Mouse (Mus musculus) heart, postnatal 36 days (tissue): ENCODE results near the gene Npas3. TPM values are rescaled to one million over a fixed set of nuclear protein-coding genes. Genes with fewer than 3 reads are reported as not detected.

ENCODE experiments used
- DNase-seq, 2 experiments: peaks; one replicate each; pipeline ENCODE4 v3.0.0; 2021 to 2022
- intact Hi-C: fragments of 180-260 bp; cut with DNase I; formaldehyde crosslinking; loops from one replicate; pipeline ENCODE4 v1.15.1; 2025
- total RNA-seq, 2 experiments: library from RNA; stranded (reverse); gene quantifications; 2 replicates each; pipeline ENCODE4 v1.2.3; 2021

The Npas3 gene
- total RNA-seq, 2 experiments from 2014 or later = 0.79 to 0.83 TPM

- no peak for DNase-seq
Measured at GRCm38 (mm10) chr12:53384851-53385250, 136.4 kb downstream of the Npas3 start.

DNA sequence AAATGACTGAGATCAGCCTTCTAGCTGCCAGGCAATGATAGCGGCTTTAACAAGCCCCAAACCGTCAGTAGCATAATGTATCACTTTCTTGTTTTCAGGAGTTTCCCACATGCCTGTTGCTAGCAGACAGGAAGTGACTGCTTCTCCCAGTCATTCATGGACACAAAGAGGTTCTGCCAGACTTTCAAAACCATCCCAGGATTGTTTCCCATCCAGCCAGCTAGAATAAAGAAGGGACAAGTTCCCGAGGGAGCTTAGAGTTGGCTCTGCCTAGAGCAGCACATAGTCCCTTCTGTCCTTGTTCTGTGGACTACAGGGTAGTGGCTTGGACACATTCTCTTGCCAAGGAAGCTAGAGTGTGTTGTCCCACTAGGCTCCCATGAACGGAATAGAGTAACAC is 157.4 kb downstream of the Npas3 start:
- DNase-seq = no peak
- intact Hi-C loops = no loop called here

More at GRCm38 (mm10) chr12:53384851-53385250, 136.4 kb downstream of the Npas3 start:
- intact Hi-C loops = no loop called here

DNA sequence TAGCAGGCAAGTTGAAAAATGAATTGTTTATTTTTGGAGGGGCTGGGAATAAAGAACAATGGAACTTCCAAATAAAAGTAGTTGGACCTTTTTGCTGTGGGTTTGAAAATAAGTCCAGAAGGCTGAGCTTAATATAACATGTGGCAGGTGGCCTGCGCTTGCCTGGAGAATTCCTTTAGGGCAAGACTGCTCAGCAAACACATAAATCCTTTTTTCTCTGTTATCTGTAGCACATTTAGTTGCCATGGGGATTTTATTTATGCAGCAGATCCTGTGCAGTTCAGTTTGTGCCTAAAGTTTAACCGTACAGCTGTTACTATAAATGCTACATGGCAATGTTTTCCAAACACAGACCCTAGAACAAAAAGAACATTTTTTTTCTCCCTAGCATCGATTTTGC is 159.3 kb downstream of the Npas3 start:
- DNase-seq = no peak
- intact Hi-C loops = no loop called here

GRCm38 (mm10) chr12:53409711-53410110 is 161.2 kb downstream of the Npas3 start:
- intact Hi-C loops = no loop called here
- DNase-seq = no peak

DNA sequence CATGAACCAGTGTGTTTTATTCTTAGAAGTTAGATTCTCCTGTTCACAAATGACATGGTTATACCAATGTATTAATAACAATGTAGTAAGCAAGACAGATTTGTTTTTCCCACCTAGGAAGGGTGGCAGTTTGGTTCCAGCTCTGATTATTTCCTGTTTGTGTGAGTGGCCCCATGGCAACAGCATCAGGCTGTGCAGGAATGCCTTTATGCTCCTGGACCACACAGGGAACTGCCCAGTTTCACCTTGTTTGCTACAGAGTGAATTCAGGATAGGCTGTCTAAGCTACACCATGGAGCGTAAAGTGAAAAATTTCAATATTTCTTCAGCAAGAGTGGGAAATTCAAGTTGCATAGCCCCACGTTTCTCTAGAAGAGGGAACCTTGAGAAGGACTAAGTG is 162.2 kb downstream of the Npas3 start:
- intact Hi-C loops = no loop called here
- DNase-seq = no peak

- no peak for DNase-seq
Measured at GRCm38 (mm10) chr12:53416096-53416495, 167.6 kb downstream of the Npas3 start.

DNA sequence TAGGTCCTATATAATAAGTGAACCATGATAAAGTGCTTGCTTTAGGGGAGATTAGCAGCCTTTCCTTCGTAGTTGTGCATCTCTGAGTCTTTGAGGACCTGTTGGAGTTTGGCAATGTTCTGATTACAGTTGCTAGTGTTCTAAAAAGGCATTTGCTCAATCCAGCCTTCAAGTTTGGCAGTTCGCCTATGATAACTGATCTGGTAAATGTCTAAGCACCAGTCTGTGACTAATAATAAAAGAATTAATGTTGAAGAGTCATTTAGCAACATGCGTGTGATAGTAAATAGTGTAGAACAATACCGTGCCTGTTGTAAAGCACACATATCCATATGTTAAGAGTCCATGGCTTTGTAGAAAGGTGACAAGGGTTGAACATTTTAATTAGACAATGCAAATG is 173.2 kb downstream of the Npas3 start:
- intact Hi-C loops = no loop called here
- no peak for DNase-seq

More at GRCm38 (mm10) chr12:53416096-53416495, 167.6 kb downstream of the Npas3 start:
- intact Hi-C loops = no loop called here

DNA sequence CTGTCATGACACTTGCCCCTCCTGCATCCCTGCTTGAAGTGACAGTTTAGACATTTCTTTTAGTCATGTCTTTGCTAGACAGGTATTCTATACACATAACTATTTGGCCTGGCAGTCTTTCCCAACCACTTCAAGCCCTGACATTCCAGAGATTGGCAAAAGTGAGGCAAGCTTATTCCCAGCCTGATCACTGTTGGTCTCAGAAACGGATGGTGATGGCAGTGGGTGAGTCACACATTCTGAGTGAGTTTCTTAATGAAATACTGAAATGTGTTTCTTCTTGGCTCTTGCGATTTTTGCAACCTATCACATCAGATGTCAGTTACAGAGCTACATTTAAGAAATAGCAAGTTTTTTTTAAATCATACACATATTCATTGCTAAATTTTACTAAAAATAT is 175.2 kb downstream of the Npas3 start:
- DNase-seq = no peak
- intact Hi-C loops = no loop called here

DNA sequence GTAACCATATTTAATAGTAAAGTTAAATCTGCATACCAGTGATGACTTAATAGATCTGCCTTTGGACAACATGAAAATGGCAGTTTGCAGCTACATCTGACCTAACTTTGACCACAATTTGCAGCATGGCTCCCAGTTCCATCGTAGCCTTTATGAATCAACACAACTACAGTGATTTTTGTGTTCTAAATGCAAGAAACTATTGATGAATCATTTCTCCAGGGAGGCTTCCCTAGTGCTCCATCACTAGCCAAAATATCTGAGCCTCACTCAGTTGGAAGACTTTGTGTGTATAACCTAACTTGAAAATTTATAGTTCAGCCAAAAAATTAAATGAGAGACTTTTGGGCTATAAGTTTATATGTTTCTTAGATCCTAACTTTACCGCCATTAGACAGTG is 177.5 kb downstream of the Npas3 start:
- intact Hi-C loops = no loop called here
- no peak for DNase-seq

- intact Hi-C loops = no loop called here
- no peak for DNase-seq
Measured at GRCm38 (mm10) chr12:53427153-53427552, 178.7 kb downstream of the Npas3 start.

DNA sequence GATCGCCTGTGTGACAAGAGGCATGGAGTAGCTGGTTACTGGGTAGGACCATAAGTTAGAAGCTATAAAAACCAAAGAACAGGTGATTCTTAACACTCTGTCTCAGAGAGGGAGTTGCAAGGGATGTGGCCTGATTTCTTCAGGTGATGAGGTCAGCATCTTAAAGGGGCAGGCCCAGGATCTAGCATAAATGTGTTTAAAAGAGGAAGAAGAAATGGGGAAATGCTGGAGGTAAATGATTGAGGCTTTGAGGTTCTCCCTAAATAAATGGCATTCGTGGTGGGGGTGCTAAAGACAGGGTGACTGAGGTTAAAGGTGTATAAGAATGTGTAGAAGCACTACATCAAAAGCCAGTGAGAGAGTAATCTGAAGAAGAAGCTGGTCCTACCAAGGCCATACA is 193.6 kb downstream of the Npas3 start:
- intact Hi-C loops = no loop called here
- DNase-seq = no peak

- intact Hi-C loops = no loop called here
- DNase-seq = no peak
Measured at GRCm38 (mm10) chr12:53447469-53447868, 199.0 kb downstream of the Npas3 start.

- intact Hi-C loops = no loop called here
- DNase-seq = no peak
Measured at GRCm38 (mm10) chr12:53448040-53448439, 199.6 kb downstream of the Npas3 start.

- intact Hi-C loops = no loop called here
- no peak for DNase-seq
Measured at GRCm38 (mm10) chr12:53467549-53467948, 219.1 kb downstream of the Npas3 start.

DNA sequence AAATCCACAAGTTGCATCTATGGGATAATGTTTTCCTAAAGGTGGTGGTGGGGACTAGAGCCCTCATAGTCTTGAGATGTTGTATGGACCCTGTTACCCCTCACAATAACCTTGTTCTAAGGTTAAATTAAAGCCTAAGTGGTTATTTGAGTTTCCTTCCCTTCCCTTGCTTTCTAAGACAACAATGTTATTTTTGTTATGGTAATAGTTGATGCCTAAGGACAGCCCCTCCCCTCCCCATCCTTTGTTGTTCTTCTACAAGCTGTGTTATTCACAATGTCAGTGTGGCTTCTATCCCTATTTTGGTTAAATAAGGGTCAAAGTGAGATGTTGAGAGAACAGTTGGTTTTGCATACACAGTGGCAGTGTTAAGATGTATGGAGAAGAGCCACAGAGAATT is 226.0 kb downstream of the Npas3 start:
- DNase-seq = no peak
- intact Hi-C loops = no loop called here

DNA sequence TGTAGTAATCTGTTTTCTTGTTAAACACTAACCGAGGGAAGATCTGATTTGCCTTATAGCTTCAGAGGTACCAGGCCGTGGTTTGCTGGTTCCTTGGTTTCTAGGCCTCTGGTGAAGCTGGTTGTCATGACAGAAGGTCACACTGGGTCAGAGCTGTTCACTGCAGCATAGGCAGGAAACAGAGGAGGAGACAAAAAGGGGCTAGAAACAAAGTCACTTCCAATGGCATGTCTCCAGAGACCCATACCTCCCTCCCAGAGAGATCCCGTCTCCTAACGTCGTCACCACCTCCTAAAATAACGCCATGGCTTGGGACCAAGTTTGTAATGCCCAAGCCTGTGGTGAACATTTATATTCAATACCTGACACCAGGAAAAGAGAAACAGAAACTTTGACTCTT is 236.4 kb downstream of the Npas3 start:
- no peak for DNase-seq
- intact Hi-C loops = no loop called here

DNA sequence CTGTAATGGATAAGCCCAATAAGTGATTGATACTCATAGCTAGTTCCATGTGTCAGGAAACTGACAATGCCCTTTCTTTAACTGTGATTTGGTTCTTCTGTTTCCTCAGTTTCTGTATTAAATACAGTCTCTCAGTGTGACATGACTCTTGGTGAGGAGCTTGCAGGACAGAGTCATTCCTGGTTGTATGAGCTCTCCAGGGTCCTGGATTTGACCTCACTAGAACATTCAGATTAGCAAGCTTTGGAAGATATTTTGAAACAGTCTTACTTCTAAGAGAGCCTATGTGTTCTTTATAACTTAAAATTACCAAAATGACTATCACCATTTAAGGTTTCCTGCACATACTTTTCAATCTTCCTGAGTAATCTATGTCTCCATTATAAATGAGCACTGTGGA is 247.9 kb downstream of the Npas3 start:
- no peak for DNase-seq
- intact Hi-C loops = no loop called here

DNA sequence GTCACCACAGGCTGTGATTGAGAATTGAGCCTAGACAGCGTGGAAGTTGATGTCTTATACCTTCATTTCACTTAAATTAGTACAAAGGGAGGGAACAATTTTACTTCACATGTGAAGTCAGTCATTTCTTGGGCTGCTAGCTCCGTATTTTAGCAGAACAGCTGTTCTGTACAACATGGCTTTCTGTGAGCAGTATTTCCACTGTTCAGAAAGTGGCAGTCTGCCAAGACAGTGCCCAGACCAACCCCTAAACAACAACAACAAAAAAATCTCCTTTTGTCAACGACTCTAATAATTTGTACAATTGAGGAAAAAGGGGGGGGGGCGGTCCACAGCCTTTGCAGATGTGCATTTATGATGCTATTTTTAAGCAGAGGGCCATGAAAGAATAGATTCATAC is 266.4 kb downstream of the Npas3 start:
- no peak for DNase-seq
- intact Hi-C loops = no loop called here

DNA sequence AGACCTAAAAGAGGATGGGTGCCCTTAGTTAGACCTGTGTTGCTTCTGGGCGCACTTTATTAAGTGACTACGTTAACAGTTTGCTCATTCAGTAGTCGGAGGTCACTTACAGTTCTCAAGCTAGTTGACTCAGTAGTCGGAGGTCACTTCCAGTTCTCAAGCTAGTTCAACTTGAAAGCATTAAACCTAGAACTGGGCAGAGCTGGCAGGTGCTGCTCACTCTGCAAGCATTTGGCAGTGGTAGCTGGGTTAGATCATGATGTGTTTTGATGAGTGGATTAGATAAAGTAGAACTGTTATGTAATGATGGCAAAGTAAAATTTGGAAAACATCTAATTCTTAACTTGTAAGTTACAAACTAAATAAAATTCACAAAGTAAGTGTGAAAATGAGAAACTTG is 271.1 kb downstream of the Npas3 start:
- intact Hi-C loops = no loop called here
- DNase-seq = no peak

DNA sequence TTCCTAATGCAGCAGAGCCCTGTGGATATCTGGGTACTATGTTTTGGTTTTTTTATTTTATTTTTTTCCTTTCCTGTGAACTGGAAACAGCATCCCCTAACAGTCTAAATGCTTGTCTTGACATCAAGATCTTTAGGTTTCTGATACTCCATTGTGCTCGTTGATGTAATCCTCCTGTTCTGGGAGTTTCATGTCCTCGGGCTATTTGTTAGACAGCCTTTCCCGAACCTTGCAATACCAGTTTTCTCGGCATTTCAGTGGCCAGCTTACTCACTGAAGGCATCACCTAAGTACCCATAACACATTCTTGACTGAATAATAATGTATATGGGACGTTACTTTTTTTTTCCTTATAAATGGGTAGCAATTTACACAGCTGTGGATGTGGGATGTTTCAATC is 274.2 kb downstream of the Npas3 start:
- intact Hi-C loops = no loop called here
- no peak for DNase-seq

DNA sequence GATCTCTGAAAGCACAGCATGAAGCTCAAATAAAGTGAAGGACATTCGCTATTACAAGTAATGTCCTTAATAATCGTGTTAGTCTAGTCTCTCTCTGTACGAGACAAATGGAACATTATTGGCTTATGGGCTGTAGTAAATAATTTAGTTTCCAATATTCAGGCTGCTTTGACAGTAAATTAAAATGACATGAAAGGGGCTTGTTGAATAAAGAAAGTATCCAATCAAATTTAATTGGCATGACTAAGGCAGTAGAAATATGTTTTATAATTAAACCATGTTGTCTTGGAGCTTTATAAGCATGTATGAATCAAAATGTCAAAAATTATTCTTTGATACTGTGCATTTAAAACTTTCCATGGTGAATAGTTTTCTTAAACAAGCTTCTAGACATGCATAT is 278.6 kb downstream of the Npas3 start:
- no peak for DNase-seq
- intact Hi-C loops = no loop called here

DNA sequence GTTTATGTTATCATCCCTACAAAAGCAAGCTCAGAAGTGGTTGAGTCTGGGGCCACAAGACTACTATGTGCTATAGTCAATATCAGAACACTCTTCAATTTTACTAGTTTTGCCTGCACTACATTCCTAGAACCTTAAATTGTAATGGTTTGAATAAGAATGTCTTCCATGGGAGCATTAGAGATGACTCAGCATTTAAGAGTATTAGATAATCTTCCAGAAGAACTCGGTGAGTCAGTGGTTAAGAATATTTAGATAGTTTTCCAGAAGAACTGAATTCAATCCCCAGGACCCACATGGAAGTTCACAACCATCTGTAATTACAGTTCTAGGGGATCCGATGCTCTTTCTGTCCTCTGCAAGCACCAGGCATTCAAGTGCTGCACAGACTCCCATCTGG is 280.9 kb downstream of the Npas3 start:
- no peak for DNase-seq
- intact Hi-C loops = no loop called here

DNA sequence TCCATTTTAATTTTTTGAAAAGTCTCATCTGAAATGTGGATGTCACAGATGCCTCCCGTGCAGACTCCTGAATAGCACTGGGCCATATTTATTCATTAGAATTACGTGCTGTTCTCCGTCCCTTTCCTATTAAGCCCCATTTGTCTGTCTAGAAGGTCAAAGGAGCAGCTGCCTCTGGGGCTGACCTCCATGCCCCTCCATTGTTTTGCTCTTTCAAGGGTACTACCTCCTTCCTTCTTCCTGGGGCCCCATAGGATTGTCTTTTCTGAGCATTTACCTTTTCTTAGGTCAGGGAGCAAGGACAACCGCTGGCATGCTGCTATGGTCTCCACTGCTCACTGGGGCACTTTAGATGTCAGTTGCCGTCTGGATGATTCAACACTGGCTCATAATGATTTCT is 288.3 kb downstream of the Npas3 start:
- intact Hi-C loops = no loop called here
- DNase-seq = no peak

DNA sequence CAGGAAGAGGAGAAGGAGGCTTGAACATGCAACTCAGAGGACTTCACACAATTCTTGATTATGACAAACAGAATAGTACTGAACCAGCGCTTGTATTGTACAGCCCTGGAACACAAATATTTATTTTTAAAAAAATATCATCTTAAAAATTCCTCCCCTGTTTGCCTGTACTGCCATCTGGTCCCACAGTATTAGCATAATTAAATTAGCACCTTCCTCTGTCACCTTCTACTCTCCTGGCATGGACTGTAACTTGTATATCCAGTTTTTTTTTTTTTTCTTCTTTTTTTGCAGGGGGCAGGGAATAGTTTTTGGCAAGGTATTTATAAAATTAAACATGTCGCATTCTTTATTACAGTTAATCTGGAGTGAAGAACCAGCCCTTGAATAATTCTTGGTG is 307.9 kb downstream of the Npas3 start:
- no peak for DNase-seq
- intact Hi-C loops = no loop called here
